Mouse (Mus musculus): ENCODE data around the gene Frmd4a. TPM values are rescaled to one million over a fixed set of nuclear protein-coding genes. Genes with fewer than 3 reads are reported as not detected.
A peak's percentile ranks its signal among the peaks of the same experiment; 100 is the strongest.

Gene Frmd4a
- polyA plus RNA-seq, 1 experiment from 2014 or later = 16.8 TPM

- Histone ChIP-seq H3K9ac (ENCODE audit: low read depth, low read length) (no peak overlapping the region), H3K4me3 (replicated peaks; ENCODE audit: low read depth, low read length) (no peak overlapping the region), H3K27ac (no peak overlapping the region), H3K9me3 (replicated peaks; ENCODE audit: low read length) (no peaks in the 10 kb centered on the region), H3K4me1 (replicated peaks; ENCODE audit: insufficient read depth, low read length) (no peaks in the 10 kb centered on the region; the same call in 1 of the 2 replicates), H3K4me2 (ENCODE audit: low read length) (no peak overlapping the region), H3K27me3 (ENCODE audit: insufficient read depth, low read length) (no peaks in the 10 kb centered on the region), H3K36me3 (ENCODE audit: insufficient read depth, low read length) (no peaks in the 10 kb centered on the region)
- TF ChIP-seq CTCF (IDR thresholded peaks at IDR 0.05; ENCODE audit: low read depth) = no peak
- WGBS = 39% methylated on average over 1 of the region's 1 CpGs
- DNase-seq (ENCODE audit: low spot score) (no peak), ATAC-seq (replicated peaks; ENCODE audit: low FRiP score, low read depth) (no peak)
Measured at GRCm38 (mm10) chr2:4346953-4347352, 329.4 kb downstream of the Frmd4a start.

- H3K27ac ChIP-seq = no peak overlapping the region
- H3K4me2 ChIP-seq (ENCODE audit: low read length) = no peak overlapping the region
- no peaks in the 10 kb centered on the region for H3K9me3 ChIP-seq (replicated peaks; ENCODE audit: low read length)
- 52% methylated on average over 3 of the region's 3 CpGs for WGBS
- ATAC-seq (replicated peaks; ENCODE audit: low FRiP score, low read depth) = no peak
- no peaks in the 10 kb centered on the region for H3K36me3 ChIP-seq (ENCODE audit: insufficient read depth, low read length)
- H3K4me1 ChIP-seq (replicated peaks; ENCODE audit: insufficient read depth, low read length) = no peaks in the 10 kb centered on the region; the same call in 1 of the 2 replicates
- no peak overlapping the region for H3K4me3 ChIP-seq (replicated peaks; ENCODE audit: low read depth, low read length)
- DNase-seq (ENCODE audit: low spot score) = no peak
- H3K9ac ChIP-seq (ENCODE audit: low read depth, low read length) = no peak overlapping the region
- no peaks in the 10 kb centered on the region for H3K27me3 ChIP-seq (ENCODE audit: insufficient read depth, low read length)
- TF ChIP-seq CTCF (IDR thresholded peaks at IDR 0.05; ENCODE audit: low read depth) = no peak
Measured at GRCm38 (mm10) chr2:4347782-4348181, 330.3 kb downstream of the Frmd4a start.

GRCm38 (mm10) chr2:4348509-4348908 lies 331.0 kb downstream of the Frmd4a start:
- 83% methylated on average over 5 of the region's 5 CpGs for WGBS
- H3K27me3 ChIP-seq (ENCODE audit: insufficient read depth, low read length) = no peaks in the 10 kb centered on the region
- no peak for ATAC-seq (replicated peaks; ENCODE audit: low FRiP score, low read depth)

GRCm38 (mm10) chr2:4356812-4357384 lies 339.4 kb downstream of the Frmd4a start:
- no peaks in the 10 kb centered on the region for H3K9me3 ChIP-seq (replicated peaks; ENCODE audit: low read length)
- WGBS = 88% methylated on average over 7 of the region's 7 CpGs
- ATAC-seq (replicated peaks; ENCODE audit: low FRiP score, low read depth) (no peak), DNase-seq (ENCODE audit: low spot score) (no peak)
- H3K27me3 ChIP-seq (ENCODE audit: insufficient read depth, low read length) = no peaks in the 10 kb centered on the region
- TF ChIP-seq CTCF (IDR thresholded peaks at IDR 0.05; ENCODE audit: low read depth) = no peak
- no peaks in the 10 kb centered on the region for H3K36me3 ChIP-seq (ENCODE audit: insufficient read depth, low read length)
- H3K9ac ChIP-seq (ENCODE audit: low read depth, low read length) = no peak overlapping the region
- H3K4me2 ChIP-seq (ENCODE audit: low read length) = no peak overlapping the region
- H3K4me3 ChIP-seq (replicated peaks; ENCODE audit: low read depth, low read length) = no peak overlapping the region
- no peaks in the 10 kb centered on the region; the same call in 1 of the 2 replicates for H3K4me1 ChIP-seq (replicated peaks; ENCODE audit: insufficient read depth, low read length)
- no peak overlapping the region for H3K27ac ChIP-seq

More at GRCm38 (mm10) chr2:4348509-4348908, 331.0 kb downstream of the Frmd4a start:
- no peak for TF ChIP-seq CTCF (IDR thresholded peaks at IDR 0.05; ENCODE audit: low read depth)
- H3K27ac ChIP-seq = no peak overlapping the region
- no peak for DNase-seq (ENCODE audit: low spot score)
- H3K4me2 ChIP-seq (ENCODE audit: low read length) = no peak overlapping the region
- no peak overlapping the region for H3K4me3 ChIP-seq (replicated peaks; ENCODE audit: low read depth, low read length)
- no peaks in the 10 kb centered on the region for H3K9me3 ChIP-seq (replicated peaks; ENCODE audit: low read length)
- no peaks in the 10 kb centered on the region; the same call in 1 of the 2 replicates for H3K4me1 ChIP-seq (replicated peaks; ENCODE audit: insufficient read depth, low read length)
- no peaks in the 10 kb centered on the region for H3K36me3 ChIP-seq (ENCODE audit: insufficient read depth, low read length)
- no peak overlapping the region for H3K9ac ChIP-seq (ENCODE audit: low read depth, low read length)

- Histone ChIP-seq H3K9me3 (replicated peaks; ENCODE audit: low read length) (no peaks in the 10 kb centered on the region), H3K4me3 (replicated peaks; ENCODE audit: low read depth, low read length) (no peak overlapping the region), H3K9ac (ENCODE audit: low read depth, low read length) (no peak overlapping the region), H3K27me3 (ENCODE audit: insufficient read depth, low read length) (no peaks in the 10 kb centered on the region), H3K4me1 (replicated peaks; ENCODE audit: insufficient read depth, low read length) (no peaks in the 10 kb centered on the region; the same call in 1 of the 2 replicates), H3K36me3 (ENCODE audit: insufficient read depth, low read length) (no peaks in the 10 kb centered on the region), H3K27ac (no peak overlapping the region), H3K4me2 (ENCODE audit: low read length) (no peak overlapping the region)
- no peak for ATAC-seq (replicated peaks; ENCODE audit: low FRiP score, low read depth)
- TF ChIP-seq CTCF (IDR thresholded peaks at IDR 0.05; ENCODE audit: low read depth) = no peak
- 55% methylated on average over 9 of the region's 9 CpGs for WGBS
- peak; percentile 39 for DNase-seq (ENCODE audit: low spot score)
Measured at GRCm38 (mm10) chr2:4361981-4362834, 344.7 kb downstream of the Frmd4a start.

GRCm38 (mm10) chr2:4364908-4365307 lies 347.4 kb downstream of the Frmd4a start:
- WGBS = 75% methylated on average over 4 of the region's 4 CpGs
- no peak for TF ChIP-seq CTCF (IDR thresholded peaks at IDR 0.05; ENCODE audit: low read depth)
- Histone ChIP-seq H3K9me3 (replicated peaks; ENCODE audit: low read length) (no peaks in the 10 kb centered on the region), H3K4me2 (ENCODE audit: low read length) (no peak overlapping the region), H3K9ac (ENCODE audit: low read depth, low read length) (no peak overlapping the region), H3K4me1 (replicated peaks; ENCODE audit: insufficient read depth, low read length) (no peaks in the 10 kb centered on the region), H3K27me3 (ENCODE audit: insufficient read depth, low read length) (no peaks in the 10 kb centered on the region), H3K36me3 (ENCODE audit: insufficient read depth, low read length) (no peaks in the 10 kb centered on the region), H3K4me3 (replicated peaks; ENCODE audit: low read depth, low read length) (no peak overlapping the region), H3K27ac (no peak overlapping the region)
- DNase-seq (ENCODE audit: low spot score) (no peak), ATAC-seq (replicated peaks; ENCODE audit: low FRiP score, low read depth) (no peak)

Data from kidney, postnatal 0 days (tissue).